ENCODE assay signal across 8 mouse cellular contexts in genomic region chr2:160421216-160421911, GRCm38 (mm10). TPM values are rescaled to one million over a fixed set of nuclear protein-coding genes. Genes with fewer than 3 reads are reported as not detected.
DNase-seq lines count a peak whose midpoint lies in the region; ATAC-seq lines count a peak whose summit lies in the region.

No protein-coding gene starts in this region.

- intact Hi-C loops in gastrocnemius, postnatal 36 days (cut with DNase I), result no loop called here

- peak; percentile 19 for DNase-seq in adrenal gland, adult 2 months
- DNase-seq in adrenal gland, postnatal 4 days (ENCODE audit: low spot score in 2 of 2), result no peak
- DNase-seq in ovary, postnatal 36 days (ENCODE audit: low spot score), result peak; percentile 30
- DNase-seq in ovary, adult 18-20 months (ENCODE audit: low spot score), result no peak
- peak; percentile 26 for DNase-seq in lung, postnatal 10 days
- DNase-seq in gastrocnemius, postnatal 36 days, result no peak

- peak; percentile 90 to 94 for ATAC-seq in hematopoietic stem cell, adult 5-6 weeks (replicated peaks in 1 of 2; ENCODE audit: insufficient read depth in 1 of 2, low FRiP score in 2 of 2, low TSS enrichment in 1 of 2, low read depth in 1 of 2, poor library complexity in 2 of 2, severe bottlenecking in 2 of 2)
- no peak for ATAC-seq in erythroid progenitor cell, adult 5-6 weeks (replicated peaks; ENCODE audit: low FRiP score, poor library complexity, severe bottlenecking)

RNA-seq across cellular contexts. Expression of gene Mafb, which starts 54.5 kb away (rescaled TPM):
- total RNA-seq in adrenal gland, adult 2 months (2021), result 10 to 100 TPM; 18.0 to 18.1 TPM
- 11.4 and 13.1 TPM in 2 replicates for polyA plus RNA-seq in adrenal gland, adult 2 months (2012; rRNA removed)
- total RNA-seq in adrenal gland, postnatal 4 days (2021), result 10 to 100 TPM; 17.5 to 24.6 TPM
- 0.56 and 1.5 TPM in 2 replicates for total RNA-seq in hematopoietic stem cell, adult 5-6 weeks (2017)
- 7.6 and 13.4 TPM in 2 replicates for total RNA-seq in erythroid progenitor cell, adult 5-6 weeks (2015; ENCODE audit: low replicate concordance)
- 0.30 and 2.3 TPM in 2 replicates for total RNA-seq in erythroid progenitor cell, adult 5-6 weeks (2017; ENCODE audit: low replicate concordance)
- total RNA-seq in gastrocnemius, postnatal 36 days (2021), result 10 to 100 TPM; 20.6 to 34.2 TPM

Comparison
In these comparisons a context has a peak if more than half of its experiments do, and no peak if none do; other contexts are left out.
1. DNase-seq: peak in adrenal gland, adult 2 months (single experiment), ovary, postnatal 36 days (single experiment) and lung, postnatal 10 days (single experiment); none in adrenal gland, postnatal 4 days (0 of 2), ovary, adult 18-20 months (single experiment) and gastrocnemius, postnatal 36 days (0 of 2).